ENCODE assay signal across 10 mouse cellular contexts in the genomic region with DNA sequence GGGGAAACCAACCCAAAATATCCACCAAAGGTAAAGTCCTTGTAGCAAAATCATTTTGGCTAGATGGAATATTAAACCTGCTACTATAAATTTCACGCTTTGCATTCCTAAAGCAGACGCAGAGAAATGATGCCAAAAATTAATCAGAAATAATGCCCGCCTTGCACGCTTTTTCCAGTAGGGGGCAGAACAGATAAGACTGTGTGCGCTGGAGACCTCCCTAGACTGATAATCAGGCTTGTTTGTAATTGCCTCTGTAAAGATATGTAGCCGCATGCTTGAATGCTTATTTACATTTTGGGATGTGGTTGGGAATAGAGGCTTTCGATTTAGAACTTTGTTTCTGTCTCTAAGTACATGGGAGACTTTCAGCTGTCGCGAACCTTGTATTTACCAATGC.
DNase-seq lines count a peak whose midpoint lies in the region; ATAC-seq and TF ChIP-seq lines count a peak whose summit lies in the region.
"Had no signal": no experiment of that assay in that cellular context is flagged by ENCODE, and none has a peak within 500 bp of the region (broad histone marks: within the 10 kb centered on the region; RNA-seq: fewer than 3 reads in every experiment).

No protein-coding gene starts in this region.

- WGBS in lung, embryonic 14.5 days, result 35% methylated on average over 9 of the region's 9 CpGs

- peak; percentile 38 for DNase-seq in adrenal gland, postnatal 10 days
- DNase-seq in adrenal gland, adult 8-10 months, result no peak
- DNase-seq in lung, embryonic 14.5 days, result peak; percentile 82
- no peak for DNase-seq in lung, postnatal 25 days (ENCODE audit: low spot score)
- peak; percentile 39 to 65 for DNase-seq in cerebellum, adult 18-20 months
- peak; percentile 39 for DNase-seq in heart, postnatal 4 days
- DNase-seq in thymus, postnatal 36 days, result no peak
- DNase-seq: liver, embryonic 13.5 days had no signal

- no peaks in the 10 kb centered on the region for H3K4me1 ChIP-seq in lung, embryonic 14.5 days (ENCODE audit: insufficient read depth)
- H3K4me1 ChIP-seq: liver, embryonic 13.5 days; stomach, embryonic 15.5 days had no signal

- no peak overlapping the region for H3K4me3 ChIP-seq in lung, embryonic 14.5 days (ENCODE audit: low read depth, low read length)
- H3K4me3 ChIP-seq: liver, embryonic 13.5 days; stomach, embryonic 15.5 days had no signal

- no peak overlapping the region for H3K27ac ChIP-seq in lung, embryonic 14.5 days (ENCODE audit: low read depth)
- H3K27ac ChIP-seq: liver, embryonic 13.5 days; stomach, embryonic 15.5 days had no signal

- ATAC-seq in lung, embryonic 14.5 days (ENCODE audit: insufficient read depth), result no peak
- peak; percentile 56; the same call in 1 of the 2 replicates for ATAC-seq in megakaryocyte-erythroid progenitor cell, adult 5-6 weeks (replicated peaks; ENCODE audit: low FRiP score, low TSS enrichment, poor library complexity, severe bottlenecking)

- peak; percentile 78 for TF ChIP-seq CTCF in lung, embryonic 14.5 days (IDR thresholded peaks at IDR 0.05; ENCODE audit: low read depth)

- no peaks in the 10 kb centered on the region for H3K36me3 ChIP-seq in lung, embryonic 14.5 days (ENCODE audit: insufficient read depth)
- H3K36me3 ChIP-seq: liver, embryonic 13.5 days; stomach, embryonic 15.5 days had no signal

- H3K27me3 ChIP-seq in lung, embryonic 14.5 days (ENCODE audit: insufficient read depth, low read length), result no peaks in the 10 kb centered on the region
- H3K27me3 ChIP-seq: stomach, embryonic 15.5 days had no signal

- no peak overlapping the region for H3K9ac ChIP-seq in lung, embryonic 14.5 days
- H3K9ac ChIP-seq: liver, embryonic 13.5 days; stomach, embryonic 15.5 days had no signal

- no peaks in the 10 kb centered on the region for H3K9me3 ChIP-seq in lung, embryonic 14.5 days (ENCODE audit: low read depth, low read length)
- H3K9me3 ChIP-seq: liver, embryonic 13.5 days; stomach, embryonic 15.5 days had no signal

- H3K4me2 ChIP-seq in lung, embryonic 14.5 days, result no peak overlapping the region
- H3K4me2 ChIP-seq: liver, embryonic 13.5 days; stomach, embryonic 15.5 days had no signal

Comparison
In these comparisons a context has a peak if more than half of its experiments do, and no peak if none do; other contexts are left out.
1. DNase-seq: peak in adrenal gland, postnatal 10 days (single experiment), lung, embryonic 14.5 days (single experiment), cerebellum, adult 18-20 months (2 of 2) and heart, postnatal 4 days (single experiment); none in adrenal gland, adult 8-10 months (single experiment), lung, postnatal 25 days (single experiment) and thymus, postnatal 36 days (0 of 2).